Mouse (Mus musculus) MEL (cell line): Measurements from ENCODE around the gene Dnajb5. TPM values are rescaled to one million over a fixed set of nuclear protein-coding genes. Genes with fewer than 3 reads are reported as not detected.

Source experiments
- DNase-seq: peaks from one replicate; pipeline ENCODE4 v3.0.0; 2011; ENCODE audit warnings: low read depth, low spot score
- H3K27ac ChIP-seq: 2 replicates; pipeline ENCODE4 v1.5.1; 2012; ENCODE audit warnings: low read depth, mild to moderate bottlenecking, control low read depth, low read length, moderate library complexity; ENCODE audit not compliant: control insufficient read depth
- H3K27me3 ChIP-seq, 2 experiments: fragments of 150-350 bp in 1 of 2; sonication (generic) in 1 of 2; 2 replicates each; pipeline ENCODE4 v1.6.1; 2012; ENCODE audit warnings: low read length in 2 of 2, mild to moderate bottlenecking in 2 of 2, improper control_type of control experiment in 1 of 2, moderate library complexity in 1 of 2; ENCODE audit not compliant: insufficient read depth in 2 of 2, control insufficient read depth in 1 of 2
- H3K36me3 ChIP-seq, 2 experiments: 2 replicates each; pipeline ENCODE4 v1.6.1; 2012 to 2014; ENCODE audit warnings: low read length in 2 of 2, improper control_type of control experiment in 1 of 2, inconsistent platforms in 1 of 2, mild to moderate bottlenecking in 1 of 2; ENCODE audit not compliant: insufficient read depth in 2 of 2, control insufficient read depth in 1 of 2
- H3K4me1 ChIP-seq, 2 experiments: fragments of 150-350 bp in 1 of 2; sonication (generic) in 1 of 2; 2 replicates each; pipeline ENCODE4 v1.6.1; 2012; ENCODE audit warnings: low read length in 2 of 2, improper control_type of control experiment in 1 of 2, mild to moderate bottlenecking in 1 of 2; ENCODE audit not compliant: insufficient read depth in 2 of 2, control insufficient read depth in 1 of 2
- H3K4me3 ChIP-seq, 2 experiments: fragments of 150-350 bp in 1 of 2; sonication (generic) in 1 of 2; 2 replicates each; pipeline ENCODE4 v1.5.1; 2012; ENCODE audit warnings: low read depth in 2 of 2, low read length in 2 of 2, mild to moderate bottlenecking in 2 of 2, moderate library complexity in 2 of 2, control low read depth in 1 of 2, improper control_type of control experiment in 1 of 2; ENCODE audit not compliant: control insufficient read depth in 1 of 2, insufficient read depth in 1 of 2
- H3K79me2 ChIP-seq: 2 replicates; pipeline ENCODE4 v1.6.1; 2012; ENCODE audit warnings: mild to moderate bottlenecking, low read length, moderate library complexity; ENCODE audit not compliant: control insufficient read depth, poor library complexity, insufficient read depth
- H3K9ac ChIP-seq: 2 replicates; pipeline ENCODE4 v1.6.1; 2012; ENCODE audit warnings: low read depth, mild to moderate bottlenecking, control low read depth, low read length, moderate library complexity; ENCODE audit not compliant: control insufficient read depth, poor library complexity, severe bottlenecking
- H3K9me3 ChIP-seq: fragments of 150-350 bp; sonication (generic); replicated peaks from 2 replicates; pipeline ENCODE4 v1.6.1; 2012; ENCODE audit warnings: mild to moderate bottlenecking, low read length, improper control_type of control experiment, moderate library complexity; ENCODE audit not compliant: insufficient read depth
- BHLHE40 ChIP-seq: IDR thresholded peaks from 2 replicates; pipeline ENCODE4 v1.6.1; 2012; ENCODE audit warnings: low read depth, mild to moderate bottlenecking, inconsistent platforms, low read length, improper control_type of control experiment, borderline replicate concordance
- CHD1 ChIP-seq: IDR thresholded peaks from 2 replicates; pipeline ENCODE4 v1.6.1; 2012; ENCODE audit warnings: low read depth, mild to moderate bottlenecking, inconsistent platforms, low read length, improper control_type of control experiment
- CHD2 ChIP-seq: IDR thresholded peaks from 2 replicates; pipeline ENCODE4 v1.6.1; 2011; ENCODE audit warnings: low read length, improper control_type of control experiment
- ELF1 ChIP-seq: IDR thresholded peaks from 2 replicates; pipeline ENCODE4 v1.6.1; 2014; ENCODE audit warnings: low read depth, mild to moderate bottlenecking, inconsistent platforms, low read length, improper control_type of control experiment, moderate library complexity
- ETS1 ChIP-seq: IDR thresholded peaks from 2 replicates; pipeline ENCODE4 v1.6.1; 2012; ENCODE audit warnings: low read depth, mild to moderate bottlenecking, inconsistent platforms, low read length, improper control_type of control experiment, moderate library complexity
- GATA1 ChIP-seq: IDR thresholded peaks from 2 replicates; pipeline ENCODE4 v1.6.1; 2011; ENCODE audit warnings: low read depth, low read length, improper control_type of control experiment
- HCFC1 ChIP-seq: IDR thresholded peaks from 2 replicates; pipeline ENCODE4 v1.6.1; 2012; ENCODE audit warnings: low read depth, mild to moderate bottlenecking, inconsistent platforms, low read length, improper control_type of control experiment, moderate library complexity
- JUND ChIP-seq: IDR thresholded peaks from 2 replicates; pipeline ENCODE4 v1.6.1; 2011; ENCODE audit warnings: low read depth, mild to moderate bottlenecking, improper control_type of control experiment, low read length
- MAX ChIP-seq: IDR thresholded peaks from 2 replicates; pipeline ENCODE4 v1.6.1; 2011; ENCODE audit warnings: low read length, improper control_type of control experiment
- MAZ ChIP-seq: IDR thresholded peaks from 2 replicates; pipeline ENCODE4 v1.6.1; 2012; ENCODE audit warnings: low read depth, mild to moderate bottlenecking, inconsistent platforms, low read length, improper control_type of control experiment
- MXI1 ChIP-seq: IDR thresholded peaks from 2 replicates; pipeline ENCODE4 v1.6.1; 2011; ENCODE audit warnings: mild to moderate bottlenecking, low read depth, low read length, improper control_type of control experiment
- MYB ChIP-seq: IDR thresholded peaks from 2 replicates; pipeline ENCODE4 v1.6.1; 2011; ENCODE audit warnings: mild to moderate bottlenecking, low read depth, low read length, improper control_type of control experiment
- NELFE ChIP-seq: IDR thresholded peaks from 2 replicates; pipeline ENCODE4 v1.6.1; 2011; ENCODE audit warnings: low read depth, low read length, improper control_type of control experiment
- POLR2A ChIP-seq, 2 experiments: IDR thresholded peaks; 2 replicates each; pipeline ENCODE4 v1.6.1; 2011 to 2012; ENCODE audit warnings: low read length in 2 of 2, mild to moderate bottlenecking in 2 of 2, control low read depth in 1 of 2, improper control_type of control experiment in 1 of 2, low read depth in 1 of 2, moderate library complexity in 1 of 2; ENCODE audit not compliant: control insufficient read depth in 1 of 2, insufficient read depth in 1 of 2, poor library complexity in 1 of 2
- POLR2AphosphoS5 ChIP-seq: IDR thresholded peaks from 2 replicates; pipeline ENCODE4 v1.6.1; 2012; ENCODE audit warnings: low read depth, borderline replicate concordance, mild to moderate bottlenecking, inconsistent platforms, low read length, moderate library complexity, mixed read lengths
- RAD21 ChIP-seq: IDR thresholded peaks from 2 replicates; pipeline ENCODE4 v1.6.1; 2011; ENCODE audit warnings: mild to moderate bottlenecking, low read depth, low read length, improper control_type of control experiment
- SIN3A ChIP-seq: IDR thresholded peaks from 2 replicates; pipeline ENCODE4 v1.6.1; 2012; ENCODE audit warnings: low read length, improper control_type of control experiment, inconsistent platforms
- SMC3 ChIP-seq: IDR thresholded peaks from 2 replicates; pipeline ENCODE4 v1.6.1; 2011; ENCODE audit warnings: low read depth, low read length, improper control_type of control experiment
- TAL1 ChIP-seq: IDR thresholded peaks from 2 replicates; pipeline ENCODE4 v1.6.1; 2012; ENCODE audit warnings: mild to moderate bottlenecking, inconsistent platforms, low read length, moderate library complexity, mixed read lengths
- TBP ChIP-seq: IDR thresholded peaks from 2 replicates; pipeline ENCODE4 v1.8.0; 2011; ENCODE audit warnings: low read depth, low read length, improper control_type of control experiment
- TCF12 ChIP-seq: IDR thresholded peaks from 2 replicates; pipeline ENCODE4 v1.6.1; 2014; ENCODE audit warnings: low read depth, mild to moderate bottlenecking, inconsistent platforms, low read length, improper control_type of control experiment, moderate library complexity
- USF1 ChIP-seq: IDR thresholded peaks from 2 replicates; pipeline ENCODE4 v1.6.1; 2014; ENCODE audit warnings: low read depth, mild to moderate bottlenecking, inconsistent platforms, low read length, improper control_type of control experiment, moderate library complexity
- USF2 ChIP-seq, 2 experiments: IDR thresholded peaks; 2 replicates each; pipeline ENCODE4 v1.6.1; 2011 to 2012; ENCODE audit warnings: improper control_type of control experiment in 2 of 2, low read length in 2 of 2, borderline replicate concordance in 1 of 2, inconsistent platforms in 1 of 2, low read depth in 1 of 2, mild to moderate bottlenecking in 1 of 2; ENCODE audit not compliant: insufficient read depth in 1 of 2
- ZC3H11A ChIP-seq: IDR thresholded peaks from 2 replicates; pipeline ENCODE4 v1.6.1; 2012; ENCODE audit warnings: low read depth, mild to moderate bottlenecking, inconsistent platforms, low read length, improper control_type of control experiment
- ZMIZ1 ChIP-seq: IDR thresholded peaks from 2 replicates; pipeline ENCODE4 v1.6.1; 2012; ENCODE audit warnings: low read depth, mild to moderate bottlenecking, inconsistent platforms, low read length, improper control_type of control experiment, moderate library complexity
- polyA plus RNA-seq, 2 experiments: library from polyadenylated mRNA; stranded (reverse) in 1 of 2; unstranded in 1 of 2; fragments of >175 nt in 1 of 2; fragments of >200 nt in 1 of 2; gene quantifications; 2 replicates each; pipeline versions ENCODE4 v1.2.1 to v1.2.4; 2012; ENCODE audit warnings: low replicate concordance in 2 of 2, low read depth in 1 of 2; ENCODE audit not compliant: insufficient read length in 2 of 2, insufficient read depth in 1 of 2, missing spikeins in 1 of 2
- total RNA-seq: library from RNA; depleted of rRNA; stranded (reverse); fragments of 300-350 nt; gene quantifications from 2 replicates; pipeline ENCODE4 v1.2.3, GENCODE M21; 2012

Gene Dnajb5
- total and polyA plus RNA-seq, 3 experiments = 0.73 to 1.8 TPM; not detected in 1

- Histone ChIP-seq H3K79me2 (no peaks in the 10 kb centered on the region; the same call in 1 of the 2 replicates), H3K36me3 (no peaks in the 10 kb centered on the region), H3K4me1 (peaks cover 0 to 8% of the 10 kb centered on the region in 2 experiments; a peak in 1 of 4 replicates), H3K27me3 (peaks cover 0 to 1% of the 10 kb centered on the region in 2 experiments; a peak in 1 of 4 replicates), H3K4me3 (no peak overlapping the region), H3K9ac (no peak overlapping the region), H3K9me3 (no peaks in the 10 kb centered on the region), H3K27ac (no peak overlapping the region)
- DNase-seq = no peak
- no peak for TF ChIP-seq POLR2AphosphoS5
- no peak for TF ChIP-seq ZMIZ1
- TF ChIP-seq GATA1 = no peak
- TF ChIP-seq RAD21 = no peak
- TF ChIP-seq TCF12 = no peak
- no peak for TF ChIP-seq SIN3A
- no peak for TF ChIP-seq MAZ
Measured at GRCm38 (mm10) chr4:42948527-42948926, 1.1 kb upstream of the Dnajb5 start.

GRCm38 (mm10) chr4:42949051-42949675 lies 451 bp upstream of the Dnajb5 start:
- Histone ChIP-seq H3K27me3 (peaks cover 0 to 1% of the 10 kb centered on the region in 2 experiments; a peak in 1 of 4 replicates), H3K9ac (no peak overlapping the region), H3K36me3 (no peaks in the 10 kb centered on the region), H3K9me3 (no peaks in the 10 kb centered on the region), H3K4me1 (peaks cover 0 to 8% of the 10 kb centered on the region in 2 experiments; a peak in 1 of 4 replicates), H3K4me3 (peak overlapping the region; percentile 9 to 77; a peak in 3 of 4 replicates), H3K79me2 (no peaks in the 10 kb centered on the region; the same call in 1 of the 2 replicates), H3K27ac (no peak overlapping the region)
- no peak for DNase-seq
- TF ChIP-seq MXI1 (no peak), HCFC1 (no peak), SMC3 (no peak), GATA1 (no peak), CHD2 (no peak), CHD1 (no peak), NELFE (no peak), POLR2A (IDR thresholded peaks at IDR 0.05; ENCODE audit: control insufficient read depth in 1 of 2, insufficient read depth in 1 of 2, low read depth in 1 of 2, low read length in 2 of 2, poor library complexity in 1 of 2) (no peak), JUND (no peak), MYB (no peak), USF2 (IDR thresholded peaks at IDR 0.05; ENCODE audit: borderline replicate concordance in 1 of 2, insufficient read depth in 1 of 2, low read depth in 1 of 2, low read length in 2 of 2) (no peak), MAX (no peak), TAL1 (no peak), USF1 (no peak), TBP (no peak), RAD21 (no peak), ELF1 (no peak), BHLHE40 (no peak), ZC3H11A (no peak), ETS1 (no peak)
